In the genomic region with DNA sequence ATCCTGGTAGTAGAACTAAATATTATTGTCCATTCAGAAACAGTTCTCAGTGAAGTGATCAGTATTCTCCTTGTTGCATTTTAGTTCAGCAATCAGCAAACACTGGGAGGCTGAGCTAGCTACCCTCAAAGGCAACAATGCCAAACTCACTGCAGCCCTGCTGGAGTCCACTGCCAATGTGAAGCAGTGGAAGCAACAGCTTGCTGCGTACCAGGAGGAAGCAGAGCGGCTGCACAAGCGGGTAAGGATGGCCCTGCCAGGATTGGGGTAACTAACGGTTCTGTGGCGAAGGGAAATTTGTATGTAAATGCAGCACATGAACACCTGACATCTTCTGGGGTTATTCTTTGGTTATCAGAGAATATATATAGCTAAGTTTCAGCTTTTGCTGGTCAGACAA, we compare ENCODE assay signal across 13 mouse cellular contexts.
DNase-seq lines count a peak whose midpoint lies in the region; ATAC-seq and TF ChIP-seq lines count a peak whose summit lies in the region.
"Had no signal": no experiment of that assay in that cellular context is flagged by ENCODE, and none has a peak within 500 bp of the region (broad histone marks: within the 10 kb centered on the region; RNA-seq: fewer than 3 reads in every experiment).

No protein-coding gene starts in this region.

- peaks cover 12% of the 10 kb centered on the region; the same call in 1 of the 2 replicates for H3K4me1 ChIP-seq in heart, postnatal 0 days (ENCODE audit: control insufficient read depth, insufficient read depth)
- H3K4me1 ChIP-seq in heart, adult 2 months (ENCODE audit: control insufficient read depth, insufficient read depth, low read length), result no peaks in the 10 kb centered on the region
- peaks cover 57% of the 10 kb centered on the region in 2 experiments for H3K4me1 ChIP-seq in liver, embryonic 14.5 days (replicated peaks; ENCODE audit: control insufficient read depth in 2 of 2, insufficient read depth in 2 of 2, low read length in 1 of 2)
- H3K4me1 ChIP-seq: hindbrain, embryonic 15.5 days; limb, embryonic 12.5 days; midbrain, embryonic 13.5 days had no signal

- intact Hi-C loops in heart, adult 2 months (cut with DNase I), result no loop called here

- no peak for TF ChIP-seq CTCF in heart, postnatal 0 days (IDR thresholded peaks at IDR 0.05; ENCODE audit: low read depth)
- no peak for TF ChIP-seq CTCF in heart, adult 2 months (IDR thresholded peaks at IDR 0.05)
- no peak for TF ChIP-seq CTCF in brain, embryonic 14.5 days (IDR thresholded peaks at IDR 0.05; ENCODE audit: borderline replicate concordance, extremely low read depth, insufficient read depth, insufficient read length)
- no peak for TF ChIP-seq CTCF in liver, embryonic 14.5 days (IDR thresholded peaks at IDR 0.05; ENCODE audit: low read depth)

- DNase-seq in heart, postnatal 0 days (ENCODE audit: low spot score), result no peak
- DNase-seq in heart, adult 2 months, result no peak
- peak; percentile 44 for DNase-seq in brain, embryonic 14.5 days (ENCODE audit: low read depth)
- DNase-seq in cerebellum, adult 9-11 months, result peak; percentile 55
- DNase-seq in liver, embryonic 14.5 days (ENCODE audit: low read depth in 3 of 3, low spot score in 3 of 3), result no peak
- DNase-seq in T-cell, adult 2 months (ENCODE audit: low spot score), result no peak
- DNase-seq: kidney, adult 8-10 months; lung, postnatal 10 days had no signal

- H3K27me3 ChIP-seq in heart, postnatal 0 days (ENCODE audit: control insufficient read depth, insufficient read depth, low read length), result no peaks in the 10 kb centered on the region
- no peaks in the 10 kb centered on the region for H3K27me3 ChIP-seq in heart, adult 2 months (ENCODE audit: control insufficient read depth, insufficient read depth, low read length)
- H3K27me3 ChIP-seq in liver, embryonic 14.5 days (ENCODE audit: control insufficient read depth, insufficient read depth, low read length), result no peaks in the 10 kb centered on the region
- H3K27me3 ChIP-seq: heart, embryonic 13.5 days; hindbrain, embryonic 15.5 days; limb, embryonic 12.5 days; midbrain, embryonic 13.5 days had no signal

- no peaks in the 10 kb centered on the region for H3K9me3 ChIP-seq in heart, postnatal 0 days (replicated peaks; ENCODE audit: control insufficient read depth, low read length)
- no peaks in the 10 kb centered on the region for H3K9me3 ChIP-seq in liver, embryonic 14.5 days (ENCODE audit: control insufficient read depth, low read length)
- H3K9me3 ChIP-seq: heart, embryonic 13.5 days; hindbrain, embryonic 15.5 days; limb, embryonic 12.5 days; midbrain, embryonic 13.5 days had no signal

- H3K79me2 ChIP-seq in heart, adult 2 months (replicated peaks; ENCODE audit: control insufficient read depth, insufficient read depth, low read length), result no peaks in the 10 kb centered on the region

- H3K4me3 ChIP-seq in heart, postnatal 0 days (ENCODE audit: low read depth, low read length), result no peak overlapping the region
- no peak overlapping the region for H3K4me3 ChIP-seq in heart, adult 2 months
- no peak overlapping the region for H3K4me3 ChIP-seq in liver, embryonic 14.5 days (ENCODE audit: insufficient read depth in 1 of 2, low read depth in 2 of 2, low read length in 2 of 2)
- H3K4me3 ChIP-seq: heart, embryonic 13.5 days; hindbrain, embryonic 15.5 days; limb, embryonic 12.5 days; midbrain, embryonic 13.5 days had no signal

- H3K36me3 ChIP-seq in heart, postnatal 0 days (replicated peaks; ENCODE audit: control insufficient read depth, insufficient read depth, low read length), result 0 out of 2 replicates have a peak, but pooled peaks cover 6% of the 10 kb centered on the region
- no peaks in the 10 kb centered on the region for H3K36me3 ChIP-seq in heart, adult 2 months (ENCODE audit: control insufficient read depth, insufficient read depth, low read length)
- H3K36me3 ChIP-seq in liver, embryonic 14.5 days (replicated peaks; ENCODE audit: control insufficient read depth, insufficient read depth, low read depth), result no peaks in the 10 kb centered on the region

- H3K4me2 ChIP-seq in heart, postnatal 0 days (ENCODE audit: low read depth, low read length), result no peak overlapping the region
- no peak overlapping the region for H3K4me2 ChIP-seq in liver, embryonic 14.5 days (ENCODE audit: low read depth)
- H3K4me2 ChIP-seq: heart, embryonic 13.5 days; hindbrain, embryonic 15.5 days; limb, embryonic 12.5 days; midbrain, embryonic 13.5 days had no signal

- peak overlapping the region; percentile 65 for H3K27ac ChIP-seq in heart, postnatal 0 days (ENCODE audit: low read depth)
- H3K27ac ChIP-seq in heart, adult 2 months, result no peak overlapping the region
- H3K27ac ChIP-seq in liver, embryonic 14.5 days, result peak overlapping the region; percentile 83
- H3K27ac ChIP-seq: heart, embryonic 13.5 days; hindbrain, embryonic 15.5 days; limb, embryonic 12.5 days; midbrain, embryonic 13.5 days had no signal

- no peak for TF ChIP-seq POLR2A in heart, adult 2 months (IDR thresholded peaks at IDR 0.05; ENCODE audit: insufficient read depth, low read depth, low read length)
- TF ChIP-seq POLR2A in brain, embryonic 14.5 days (IDR thresholded peaks at IDR 0.05; ENCODE audit: borderline replicate concordance, extremely low read depth, insufficient read depth, insufficient read length, poor library complexity, severe bottlenecking), result no peak

- ATAC-seq in heart, postnatal 0 days (ENCODE audit: insufficient read depth, low read depth), result no peak
- no peak for ATAC-seq in liver, embryonic 14.5 days (ENCODE audit: insufficient read depth)
- no peak for ATAC-seq in megakaryocyte, adult 5-6 weeks (ENCODE audit: poor library complexity, severe bottlenecking)
- ATAC-seq: midbrain, embryonic 13.5 days had no signal

- WGBS in heart, postnatal 0 days, result 84% methylated on average over 5 of the region's 5 CpGs
- 91% methylated on average over 5 of the region's 5 CpGs for WGBS in heart, adult 2 months
- 77% methylated on average over 5 of the region's 5 CpGs for WGBS in liver, embryonic 14.5 days (ENCODE audit: insufficient replicate concordance)

- no peak overlapping the region for H3K9ac ChIP-seq in heart, postnatal 0 days (replicated peaks; ENCODE audit: low read depth, low read length)
- no peak overlapping the region for H3K9ac ChIP-seq in heart, adult 2 months (ENCODE audit: low read depth, low read length)
- H3K9ac ChIP-seq in liver, embryonic 14.5 days (replicated peaks), result peak overlapping the region; percentile 27
- H3K9ac ChIP-seq: heart, embryonic 13.5 days; hindbrain, embryonic 15.5 days; limb, embryonic 12.5 days; midbrain, embryonic 13.5 days had no signal

- no peak for TF ChIP-seq EP300 in heart, postnatal 0 days (IDR thresholded peaks at IDR 0.05; ENCODE audit: low read depth)
- TF ChIP-seq EP300 in heart, adult 2 months (IDR thresholded peaks at IDR 0.05; ENCODE audit: insufficient read depth, low read depth, low read length), result no peak
- TF ChIP-seq EP300 in liver, embryonic 14.5 days (IDR thresholded peaks at IDR 0.05; ENCODE audit: low read depth), result no peak

Comparison
In these comparisons a context has a peak if more than half of its experiments do, and no peak if none do; other contexts are left out.
1. DNase-seq: peak in brain, embryonic 14.5 days (single experiment) and cerebellum, adult 9-11 months (single experiment); none in heart, postnatal 0 days (single experiment), heart, adult 2 months (0 of 2), liver, embryonic 14.5 days (0 of 3) and T-cell, adult 2 months (single experiment).